Mouse (Mus musculus) heart, adult 2 months (tissue): Measurements from ENCODE around the gene Hrc.

Experiments
- CTCF ChIP-seq: fragments of 200-600 bp; IDR thresholded peaks from 2 replicates; pipeline ENCODE4 v1.8.1; 2022; ENCODE audit warnings: antibody characterized with exemption, mild to moderate bottlenecking, moderate library complexity
- POLR2A ChIP-seq: fragments of 200-500 bp; IDR thresholded peaks from 2 replicates; pipeline ENCODE4 v1.6.1; 2011; ENCODE audit warnings: mild to moderate bottlenecking, low read depth, low read length, control low read depth; ENCODE audit not compliant: insufficient read depth

- TF ChIP-seq POLR2A (no peak), CTCF (no peak)
Observed at GRCm38 (mm10) chr7:45308551-45309240, 26.4 kb upstream of the Hrc start.
